9 mouse cellular contexts compared by ENCODE assay signal in genomic region chr4:33396222-33397176, GRCm38 (mm10).
DNase-seq lines count a peak whose midpoint lies in the region; ATAC-seq and TF ChIP-seq lines count a peak whose summit lies in the region.
"Had no signal": no experiment of that assay in that cellular context is flagged by ENCODE, and none has a peak within 500 bp of the region (broad histone marks: within the 10 kb centered on the region; RNA-seq: fewer than 3 reads in every experiment).

No protein-coding gene starts in this region.

- no peaks in the 10 kb centered on the region for H3K4me1 ChIP-seq in ES-E14 (ENCODE audit: control insufficient read depth in 2 of 2, insufficient read depth in 2 of 2, low read length in 2 of 2, poor library complexity in 1 of 2)
- no peaks in the 10 kb centered on the region for H3K4me1 ChIP-seq in forebrain, embryonic 15.5 days
- H3K4me1 ChIP-seq in hindbrain, embryonic 10.5 days (replicated peaks), result no peaks in the 10 kb centered on the region

- H3K4me2 ChIP-seq in forebrain, embryonic 15.5 days (replicated peaks), result no peak overlapping the region
- H3K4me2 ChIP-seq: limb, embryonic 12.5 days had no signal

- H3K4me3 ChIP-seq in ES-E14 (ENCODE audit: insufficient read depth in 1 of 2, low read depth in 1 of 2, low read length in 2 of 2, poor library complexity in 1 of 2, severe bottlenecking in 1 of 2), result no peak overlapping the region
- H3K4me3 ChIP-seq in forebrain, embryonic 15.5 days, result no peak overlapping the region
- H3K4me3 ChIP-seq in hindbrain, embryonic 10.5 days, result no peak overlapping the region
- H3K4me3 ChIP-seq: limb, embryonic 12.5 days had no signal

- H3K27me3 ChIP-seq in forebrain, embryonic 15.5 days, result no peaks in the 10 kb centered on the region
- H3K27me3 ChIP-seq in hindbrain, embryonic 10.5 days (ENCODE audit: insufficient read depth, poor library complexity, severe bottlenecking), result no peaks in the 10 kb centered on the region
- H3K27me3 ChIP-seq: limb, embryonic 12.5 days had no signal

- H3K36me3 ChIP-seq in ES-E14 (ENCODE audit: control insufficient read depth, insufficient read depth, low read length, poor library complexity, severe bottlenecking), result no peaks in the 10 kb centered on the region
- H3K36me3 ChIP-seq in forebrain, embryonic 15.5 days, result no peaks in the 10 kb centered on the region
- 0 out of 2 replicates have a peak, but pooled peaks cover 8% of the 10 kb centered on the region for H3K36me3 ChIP-seq in hindbrain, embryonic 10.5 days

- 51% methylated on average over 3 of the region's 3 CpGs for WGBS in forebrain, embryonic 15.5 days
- WGBS in hindbrain, embryonic 10.5 days, result 59% methylated on average over 3 of the region's 3 CpGs

- in situ Hi-C loops in ES-E14 (cut with MboI; ENCODE audit: low sequenced_read_pairs in 2 of 2, unreplicated experiment in 2 of 2), result no loop called here

- peak; percentile 93 for ATAC-seq in forebrain, embryonic 15.5 days (replicated peaks)

- H3K27ac ChIP-seq in ES-E14 (ENCODE audit: insufficient read depth, low read depth, low read length, poor library complexity, severe bottlenecking), result no peak overlapping the region
- H3K27ac ChIP-seq in forebrain, embryonic 15.5 days (replicated peaks), result no peak overlapping the region
- no peak overlapping the region for H3K27ac ChIP-seq in hindbrain, embryonic 10.5 days
- H3K27ac ChIP-seq: limb, embryonic 12.5 days had no signal

- H3K9ac ChIP-seq in ES-E14 (ENCODE audit: insufficient read depth, low read depth, low read length, poor library complexity, severe bottlenecking), result no peak overlapping the region
- no peak overlapping the region for H3K9ac ChIP-seq in forebrain, embryonic 15.5 days (replicated peaks)
- H3K9ac ChIP-seq: limb, embryonic 12.5 days had no signal

- H3K9me3 ChIP-seq in ES-E14 (ENCODE audit: control insufficient read depth, insufficient read depth, low read depth, low read length), result no peaks in the 10 kb centered on the region
- H3K9me3 ChIP-seq in forebrain, embryonic 15.5 days, result no peaks in the 10 kb centered on the region
- no peaks in the 10 kb centered on the region for H3K9me3 ChIP-seq in hindbrain, embryonic 10.5 days
- H3K9me3 ChIP-seq: limb, embryonic 12.5 days had no signal

- DNase-seq in ES-E14 (ENCODE audit: low read depth, low spot score), result peak; percentile 82
- DNase-seq in c-Kit-positive CD71-positive TER-119-positive erythroid progenitor cells, embryonic 14.5 days (ENCODE audit: low spot score), result peak; percentile 84
- peak; percentile 78 for DNase-seq in hindbrain, embryonic 10.5 days (ENCODE audit: low spot score)
- DNase-seq in layer of hippocampus, adult 9-11 months, result peak; percentile 75
- DNase-seq in lung, postnatal 10 days, result peak; percentile 89
- DNase-seq in retina, embryonic 14.5 days (ENCODE audit: low spot score), result peak; percentile 97
- peak; percentile 81 for DNase-seq in thymus, postnatal 25 days

TF ChIP-seq in ES-E14, 5 proteins besides CTCF, POLR2A, EP300 and RAD21:
- TF ChIP-seq CHD2 (IDR thresholded peaks at IDR 0.05; ENCODE audit: low read depth, low read length) (no peak), ZC3H11A (IDR thresholded peaks at IDR 0.05; ENCODE audit: borderline replicate concordance, low read depth, low read length) (peak; percentile 51; the same call in 1 of the 2 replicates)
